18 mouse cellular contexts compared by ENCODE assay signal in the genomic region with DNA sequence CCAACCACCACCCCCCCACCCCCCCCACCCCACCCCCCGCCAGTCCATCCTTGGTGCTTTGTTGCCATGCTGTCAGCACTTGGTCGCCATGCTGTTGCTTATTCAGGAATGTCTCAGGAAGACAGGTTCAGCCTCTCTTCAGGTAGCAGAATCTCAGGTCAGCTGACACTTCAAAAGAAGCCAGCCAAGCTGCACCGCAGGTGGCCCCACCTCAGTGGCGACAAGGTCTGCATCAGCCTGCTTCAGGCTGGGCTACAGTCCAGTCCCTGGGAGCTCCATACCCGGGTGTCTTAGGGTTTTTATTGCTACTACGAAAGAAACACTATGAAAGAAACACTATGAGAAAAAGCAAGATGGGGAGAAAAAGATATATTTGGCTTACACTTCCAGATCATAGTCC.
DNase-seq lines count a peak whose midpoint lies in the region; TF ChIP-seq lines count a peak whose summit lies in the region.
"Had no signal": no experiment of that assay in that cellular context is flagged by ENCODE, and none has a peak within 500 bp of the region (broad histone marks: within the 10 kb centered on the region; RNA-seq: fewer than 3 reads in every experiment).

No protein-coding gene starts in this region.

- H3K27me3 ChIP-seq in cerebellum, adult 2 months (ENCODE audit: control insufficient read depth, insufficient read depth, low read length) = no peaks in the 10 kb centered on the region
- H3K27me3 ChIP-seq: CH12.LX; embryonic facial prominence, embryonic 13.5 days; forebrain, embryonic 12.5 days; hindbrain, embryonic 12.5 days; intestine, embryonic 15.5 days had no signal

- WGBS in cerebellum, adult 2 months = 10% methylated on average over 6 of the region's 6 CpGs

- no peak overlapping the region for H3K4me3 ChIP-seq in cerebellum, adult 2 months (replicated peaks; ENCODE audit: insufficient read depth, low read depth, low read length)
- H3K4me3 ChIP-seq: embryonic facial prominence, embryonic 13.5 days; forebrain, embryonic 12.5 days; heart, embryonic 10.5 days; hindbrain, embryonic 12.5 days; intestine, embryonic 15.5 days had no signal

- H3K27ac ChIP-seq in cerebellum, adult 2 months (ENCODE audit: insufficient read depth, low read length) = no peak overlapping the region
- H3K27ac ChIP-seq: embryonic facial prominence, embryonic 13.5 days; heart, embryonic 10.5 days; hindbrain, embryonic 12.5 days; intestine, embryonic 15.5 days had no signal

- DNase-seq in cerebellum, adult 2 months = peak; percentile 25 to 39
- no peak for DNase-seq in cerebellum, adult 8-10 months
- DNase-seq in ES-CJ7 (ENCODE audit: low read depth, low spot score) (peak; percentile 10), R1 (ENCODE audit: low read depth, low spot score) (peak; percentile 7)
- DNase-seq in cerebellum, postnatal 36 days = peak; percentile 39 to 47
- DNase-seq in spleen, postnatal 4 days (ENCODE audit: low spot score in 2 of 2) = no peak
- DNase-seq: adrenal gland, postnatal 14 days; gastrocnemius, postnatal 10 days; heart, adult 18-20 months; heart, postnatal 10 days; heart, postnatal 4 days; kidney, adult 18-20 months had no signal

- no peak for TF ChIP-seq POLR2A in cerebellum, adult 2 months (IDR thresholded peaks at IDR 0.05; ENCODE audit: borderline replicate concordance, insufficient read depth, low read length)

- no peak for TF ChIP-seq CTCF in cerebellum, adult 2 months (IDR thresholded peaks at IDR 0.05; ENCODE audit: borderline replicate concordance, insufficient read depth, low read depth, low read length)

- peaks cover 9% of the 10 kb centered on the region; the same call in 1 of the 2 replicates for H3K4me1 ChIP-seq in cerebellum, adult 2 months (ENCODE audit: control insufficient read depth, insufficient read depth, low read length)
- H3K4me1 ChIP-seq: embryonic facial prominence, embryonic 13.5 days; forebrain, embryonic 12.5 days; heart, embryonic 10.5 days; hindbrain, embryonic 12.5 days; intestine, embryonic 15.5 days had no signal

Comparison
In these comparisons a context has a peak if more than half of its experiments do, and no peak if none do; other contexts are left out.
1. DNase-seq: peak in cerebellum, adult 2 months (2 of 2), ES-CJ7 (single experiment), R1 (single experiment) and cerebellum, postnatal 36 days (2 of 2); none in cerebellum, adult 8-10 months (single experiment) and spleen, postnatal 4 days (0 of 2).